Mouse (Mus musculus): ENCODE measurements around the gene Chkb.
"Not testable (repeated sequence)": the region's sequence is repeated elsewhere in the genome, so short reads cannot be mapped to it uniquely, and the experiment has no call there.

Gene Chkb

GRCm38 (mm10) chr15:89453865-89454478 lies 24.3 kb upstream of the Chkb start, which contains the start of gene Mapk8ip2:
TSS of gene Mapk8ip2 (plus strand) at chr15:89453913.
- in situ Hi-C loops (cut with MboI) = no loop called here

- in situ Hi-C loops (cut with MboI) = no loop called here
Measured at GRCm38 (mm10) chr15:89452906-89453864, 23.5 kb upstream of the Chkb start.

GRCm38 (mm10) chr15:89442486-89443070 lies 12.9 kb upstream of the Chkb start:
- in situ Hi-C loops (cut with MboI) = no loop called here

- in situ Hi-C loops (cut with MboI) = no loop called here
Measured at GRCm38 (mm10) chr15:89435878-89436277, 6.2 kb upstream of the Chkb start.

- in situ Hi-C loops (cut with MboI) = no loop called here
Measured at GRCm38 (mm10) chr15:89434136-89434535, 4.4 kb upstream of the Chkb start.

GRCm38 (mm10) chr15:89432946-89433345 lies 3.2 kb upstream of the Chkb start:
- in situ Hi-C loops (cut with MboI) = no loop called here

- in situ Hi-C loops (cut with MboI) = no loop called here
Measured at GRCm38 (mm10) chr15:89431806-89432205, 2.1 kb upstream of the Chkb start.

GRCm38 (mm10) chr15:89431271-89431670 lies 1.6 kb upstream of the Chkb start:
- in situ Hi-C loops (cut with MboI) = no loop called here

GRCm38 (mm10) chr15:89430771-89431170 lies 1.1 kb upstream of the Chkb start:
- in situ Hi-C loops (cut with MboI) = not testable (repeated sequence)

GRCm38 (mm10) chr15:89430341-89430740 lies 633 bp upstream of the Chkb start:
- in situ Hi-C loops (cut with MboI) = no loop called here

GRCm38 (mm10) chr15:89428821-89429351 lies 822 bp downstream of the Chkb start:
- in situ Hi-C loops (cut with MboI) = no loop called here

GRCm38 (mm10) chr15:89428136-89428790 lies 1.4 kb downstream of the Chkb start:
- in situ Hi-C loops (cut with MboI) = no loop called here

- in situ Hi-C loops (cut with MboI) = no loop called here
Measured at GRCm38 (mm10) chr15:89426716-89427115, 3.0 kb downstream of the Chkb start.

GRCm38 (mm10) chr15:89425711-89426121 lies 4.0 kb downstream of the Chkb start, which contains the start of gene Cpt1b:
TSS of gene Cpt1b (minus strand) at chr15:89425863.
- in situ Hi-C loops (cut with MboI) = no loop called here

- in situ Hi-C loops (cut with MboI) = no loop called here
Measured at GRCm38 (mm10) chr15:89424621-89425020, 5.1 kb downstream of the Chkb start.

- in situ Hi-C loops (cut with MboI) = no loop called here
Measured at GRCm38 (mm10) chr15:89421938-89422337, 7.8 kb downstream of the Chkb start.

GRCm38 (mm10) chr15:89415282-89415681 lies 14.4 kb downstream of the Chkb start:
- in situ Hi-C loops (cut with MboI) = no loop called here

GRCm38 (mm10) chr15:89410118-89410517 lies 19.6 kb downstream of the Chkb start, which contains the start of gene Syce3:
TSS of gene Syce3 (minus strand) at chr15:89410503.
- in situ Hi-C loops (cut with MboI) = no loop called here

GRCm38 (mm10) chr15:89406691-89407090 lies 23.0 kb downstream of the Chkb start:
- in situ Hi-C loops (cut with MboI) = no loop called here

- in situ Hi-C loops (cut with MboI) = no loop called here
Measured at GRCm38 (mm10) chr15:89404831-89405623, 24.7 kb downstream of the Chkb start.

- in situ Hi-C loops (cut with MboI) = no loop called here
Measured at GRCm38 (mm10) chr15:89402471-89402870, 27.2 kb downstream of the Chkb start.

All from mature B cell (primary cell).